Mouse (Mus musculus) ES-Bruce4 (cell line): ENCODE results near the gene Cpsf6. TPM values are rescaled to one million over a fixed set of nuclear protein-coding genes. Genes with fewer than 3 reads are reported as not detected.

Experiments
- H3K27ac ChIP-seq: 2 replicates; pipeline ENCODE4 v1.5.1; 2012; ENCODE audit warnings: low read length, inconsistent platforms; ENCODE audit not compliant: insufficient read depth
- H3K27me3 ChIP-seq: 2 replicates; pipeline ENCODE4 v1.6.1; 2012; ENCODE audit warnings: mild to moderate bottlenecking, low read length, inconsistent platforms; ENCODE audit not compliant: control insufficient read depth, poor library complexity, insufficient read depth, severe bottlenecking
- H3K36me3 ChIP-seq: 2 replicates; pipeline ENCODE4 v1.6.1; 2012; ENCODE audit warnings: inconsistent platforms, mild to moderate bottlenecking, low read length, moderate library complexity; ENCODE audit not compliant: control insufficient read depth, poor library complexity, insufficient read depth, severe bottlenecking
- H3K4me1 ChIP-seq: one replicate; pipeline ENCODE4 v1.8.1; 2011; ENCODE audit warnings: low read length; ENCODE audit not compliant: control insufficient read depth, insufficient read depth
- H3K4me3 ChIP-seq: 2 replicates; pipeline ENCODE4 v1.5.1; 2011; ENCODE audit warnings: low read depth, mild to moderate bottlenecking, low read length
- H3K9ac ChIP-seq: 2 replicates; pipeline ENCODE4 v1.6.1; 2012; ENCODE audit warnings: low read depth, mild to moderate bottlenecking, inconsistent platforms; ENCODE audit not compliant: poor library complexity, severe bottlenecking
- H3K9me3 ChIP-seq: replicated peaks from 2 replicates; pipeline ENCODE4 v1.6.1; 2012; ENCODE audit warnings: mild to moderate bottlenecking, low read length, inconsistent platforms; ENCODE audit not compliant: control insufficient read depth, poor library complexity, insufficient read depth, severe bottlenecking
- CTCF ChIP-seq: IDR thresholded peaks from one replicate; pipeline ENCODE4 v1.8.1; 2011; ENCODE audit warnings: low read depth, low read length
- EP300 ChIP-seq: IDR thresholded peaks from 2 replicates; pipeline ENCODE4 v1.6.1; 2011; ENCODE audit warnings: low read depth, low read length; ENCODE audit not compliant: insufficient read depth
- POLR2A ChIP-seq: IDR thresholded peaks from one replicate; pipeline ENCODE4 v1.8.1; 2011; ENCODE audit warnings: low read length; ENCODE audit not compliant: insufficient read depth
- polyA plus RNA-seq: library from polyadenylated mRNA; stranded (reverse); fragments of >200 nt; gene quantifications from 2 replicates; pipeline ENCODE4 v1.2.4, GENCODE M21; 2011; ENCODE audit warnings: low read depth; ENCODE audit not compliant: missing spikeins, insufficient read depth, insufficient read length

Cpsf6 gene
- polyA plus RNA-seq, 1 experiment = 205 TPM

GRCm38 (mm10) chr10:117418668-117419237 is 38.9 kb upstream of the Cpsf6 start:
- no peaks in the 10 kb centered on the region for H3K36me3 ChIP-seq
- H3K4me1 ChIP-seq = no peaks in the 10 kb centered on the region
- no peak overlapping the region for H3K4me3 ChIP-seq
- H3K9ac ChIP-seq = no peak overlapping the region
- no peak overlapping the region for H3K27ac ChIP-seq
- TF ChIP-seq CTCF (no peak), EP300 (no peak), POLR2A (no peak)
- H3K27me3 ChIP-seq = 0 out of 2 replicates have a peak, but pooled peaks cover 2% of the 10 kb centered on the region
- H3K9me3 ChIP-seq = no peaks in the 10 kb centered on the region

- Histone ChIP-seq H3K9ac (no peak overlapping the region), H3K4me3 (no peak overlapping the region)
Measured at GRCm38 (mm10) chr10:117417772-117418667, 38.2 kb upstream of the Cpsf6 start.

GRCm38 (mm10) chr10:117417470-117417767 is 37.6 kb upstream of the Cpsf6 start:
- Histone ChIP-seq H3K9ac (no peak overlapping the region), H3K27ac (no peak overlapping the region)

More at GRCm38 (mm10) chr10:117417772-117418667, 38.2 kb upstream of the Cpsf6 start:
- Histone ChIP-seq H3K9me3 (no peaks in the 10 kb centered on the region), H3K27ac (no peak overlapping the region), H3K27me3 (no peaks in the 10 kb centered on the region), H3K36me3 (no peaks in the 10 kb centered on the region), H3K4me1 (peaks cover 2% of the 10 kb centered on the region)
- TF ChIP-seq CTCF = no peak

GRCm38 (mm10) chr10:117416636-117417469 is 37.0 kb upstream of the Cpsf6 start:
- Histone ChIP-seq H3K27me3 (no peaks in the 10 kb centered on the region), H3K36me3 (no peaks in the 10 kb centered on the region), H3K9me3 (no peaks in the 10 kb centered on the region), H3K4me1 (peaks cover 6% of the 10 kb centered on the region), H3K4me3 (no peak overlapping the region), H3K27ac (no peak overlapping the region), H3K9ac (no peak overlapping the region)
- no peak for TF ChIP-seq EP300

More at GRCm38 (mm10) chr10:117417470-117417767, 37.6 kb upstream of the Cpsf6 start:
- peaks cover 4% of the 10 kb centered on the region for H3K4me1 ChIP-seq
- H3K27me3 ChIP-seq = no peaks in the 10 kb centered on the region
- H3K9me3 ChIP-seq = no peaks in the 10 kb centered on the region
- H3K4me3 ChIP-seq = no peak overlapping the region
- no peaks in the 10 kb centered on the region for H3K36me3 ChIP-seq
- TF ChIP-seq EP300 = no peak
- TF ChIP-seq POLR2A = no peak
- TF ChIP-seq CTCF = no peak

GRCm38 (mm10) chr10:117416095-117416494 is 36.3 kb upstream of the Cpsf6 start:
- no peak overlapping the region for H3K9ac ChIP-seq
- peaks cover 6% of the 10 kb centered on the region for H3K4me1 ChIP-seq
- no peak overlapping the region for H3K4me3 ChIP-seq
- H3K27ac ChIP-seq = no peak overlapping the region
- TF ChIP-seq POLR2A = no peak
- H3K36me3 ChIP-seq = no peaks in the 10 kb centered on the region
- H3K27me3 ChIP-seq = no peaks in the 10 kb centered on the region
- no peaks in the 10 kb centered on the region for H3K9me3 ChIP-seq
